Mouse (Mus musculus) kidney, embryonic 14.5 days (tissue): ENCODE measurements around the gene Tax1bp3. TPM values are rescaled to one million over a fixed set of nuclear protein-coding genes. Genes with fewer than 3 reads are reported as not detected.

Experiments used
- ATAC-seq: fragments of 200-750 bp; cut with Nextera tagmentation; 2 replicates; pipeline ENCODE4 v1.8.0; 2017; ENCODE audit warnings: moderate number of reproducible peaks, mild to moderate bottlenecking, moderate TSS enrichment, moderate library complexity; ENCODE audit not compliant: low FRiP score, low TSS enrichment
- H3K27ac ChIP-seq: fragments of 300-500 bp; sonication (generic); 2 replicates; pipeline ENCODE4 v1.5.1; 2014; ENCODE audit warnings: low read depth, mild to moderate bottlenecking, low read length, moderate library complexity, mixed read lengths
- H3K27me3 ChIP-seq: fragments of 300-500 bp; sonication (generic); 2 replicates; pipeline ENCODE4 v1.6.1; 2014; ENCODE audit warnings: mild to moderate bottlenecking, low read length; ENCODE audit not compliant: control insufficient read depth, insufficient read depth
- H3K36me3 ChIP-seq: fragments of 300-500 bp; sonication (generic); 2 replicates; pipeline ENCODE4 v1.6.1; 2014; ENCODE audit warnings: low read length, mixed read lengths; ENCODE audit not compliant: control insufficient read depth, insufficient read depth
- H3K4me1 ChIP-seq: fragments of 300-500 bp; sonication (generic); 2 replicates; pipeline ENCODE4 v1.6.1; 2014; ENCODE audit warnings: low read length, mixed read lengths; ENCODE audit not compliant: control insufficient read depth, insufficient read depth
- H3K4me2 ChIP-seq: fragments of 300-500 bp; sonication (generic); replicated peaks from 2 replicates; pipeline ENCODE4 v1.6.1; 2014; ENCODE audit warnings: low read depth, mild to moderate bottlenecking, low read length
- H3K4me3 ChIP-seq: fragments of 300-500 bp; sonication (generic); 2 replicates; pipeline ENCODE4 v1.5.1; 2014; ENCODE audit warnings: mild to moderate bottlenecking, low read length
- H3K9ac ChIP-seq: fragments of 300-500 bp; sonication (generic); 2 replicates; pipeline ENCODE4 v1.6.1; 2014; ENCODE audit warnings: low read depth, mild to moderate bottlenecking, low read length, moderate library complexity
- H3K9me3 ChIP-seq: fragments of 300-500 bp; sonication (generic); 2 replicates; pipeline ENCODE4 v1.6.1; 2016; ENCODE audit warnings: low read length; ENCODE audit not compliant: control insufficient read depth
- WGBS: fragments of 180-500 bp; shearing (Covaris S2); extraction: QIAGEN DNeasy Blood & Tissue Kit; methylation state at CpG from one replicate; pipeline ENCODE4 v1.1.7; 2014; 5-methylcytosine and 5-hydroxymethylcytosine counted together
- polyA plus RNA-seq: library from polyadenylated mRNA; unstranded; fragments of >200 nt; fragmentation: Nextera tagmentation; extraction: Ambion mirVana; gene quantifications from 2 replicates; pipeline ENCODE4 v1.2.1, GENCODE M21; 2014

Tax1bp3 gene
- polyA plus RNA-seq, 1 experiment from 2014 or later: 209 TPM

- Histone ChIP-seq H3K4me2 (no peak overlapping the region), H3K27ac (no peak overlapping the region), H3K4me3 (no peak overlapping the region), H3K36me3 (no peaks in the 10 kb centered on the region), H3K4me1 (no peaks in the 10 kb centered on the region), H3K9me3 (no peaks in the 10 kb centered on the region), H3K27me3 (no peaks in the 10 kb centered on the region), H3K9ac (no peak overlapping the region)
- 62% methylated on average over 11 of the region's 11 CpGs for WGBS
- ATAC-seq: no peak
These were observed 30.6 kb upstream of the Tax1bp3 start for GRCm38 (mm10) chr11:73146026-73146974.

- Histone ChIP-seq H3K4me2 (no peak overlapping the region), H3K9me3 (no peaks in the 10 kb centered on the region), H3K9ac (no peak overlapping the region), H3K4me1 (no peaks in the 10 kb centered on the region), H3K4me3 (no peak overlapping the region), H3K27me3 (no peaks in the 10 kb centered on the region), H3K27ac (no peak overlapping the region), H3K36me3 (no peaks in the 10 kb centered on the region)
- ATAC-seq: no peak
- 60% methylated on average over 7 of the region's 7 CpGs for WGBS
These were observed 29.9 kb upstream of the Tax1bp3 start for GRCm38 (mm10) chr11:73146975-73147365.

- ATAC-seq: no peak
- H3K27ac ChIP-seq: no peak overlapping the region
- no peak overlapping the region for H3K4me2 ChIP-seq
- no peaks in the 10 kb centered on the region for H3K4me1 ChIP-seq
- no peaks in the 10 kb centered on the region for H3K9me3 ChIP-seq
- H3K27me3 ChIP-seq: no peaks in the 10 kb centered on the region
- no peaks in the 10 kb centered on the region for H3K36me3 ChIP-seq
- no peak overlapping the region for H3K9ac ChIP-seq
- 85% methylated on average over 9 of the region's 9 CpGs for WGBS
- H3K4me3 ChIP-seq: no peak overlapping the region
These were observed 28.7 kb upstream of the Tax1bp3 start for GRCm38 (mm10) chr11:73148209-73148608.

- no peak overlapping the region for H3K9ac ChIP-seq
- ATAC-seq: no peak
- H3K4me1 ChIP-seq: no peaks in the 10 kb centered on the region
- no peak overlapping the region for H3K4me2 ChIP-seq
- H3K27me3 ChIP-seq: peaks cover 6% of the 10 kb centered on the region; the same call in 1 of the 2 replicates
- WGBS: 79% methylated on average over 6 of the region's 6 CpGs
- no peaks in the 10 kb centered on the region for H3K9me3 ChIP-seq
- no peaks in the 10 kb centered on the region for H3K36me3 ChIP-seq
- no peak overlapping the region for H3K4me3 ChIP-seq
- H3K27ac ChIP-seq: no peak overlapping the region
These were observed 21.8 kb upstream of the Tax1bp3 start for GRCm38 (mm10) chr11:73155071-73155470.

GRCm38 (mm10) chr11:73159957-73160810 lies 16.7 kb upstream of the Tax1bp3 start, which contains the start of gene P2rx5:
P2rx5 (plus strand) TSS chr11:73160421.
- peak; percentile 74 for ATAC-seq
- Histone ChIP-seq H3K27ac (no peak within 1 kb of the TSS), H3K9me3 (no peaks in the 10 kb centered on the region), H3K9ac (peak within 1 kb of the TSS; percentile 51), H3K4me3 (peak within 1 kb of the TSS; percentile 44), H3K4me1 (peaks cover 6% of the 10 kb centered on the region; the same call in 1 of the 2 replicates), H3K4me2 (peak within 1 kb of the TSS; percentile 89), H3K27me3 (peaks cover 11% of the 10 kb centered on the region), H3K36me3 (no peaks in the 10 kb centered on the region)
- WGBS: 2% methylated on average over 49 of the region's 49 CpGs

- Histone ChIP-seq H3K4me3 (peak overlapping the region; percentile 44), H3K9ac (no peak overlapping the region), H3K9me3 (no peaks in the 10 kb centered on the region), H3K36me3 (no peaks in the 10 kb centered on the region), H3K27me3 (peaks cover 11% of the 10 kb centered on the region), H3K4me1 (peaks cover 6% of the 10 kb centered on the region; the same call in 1 of the 2 replicates), H3K4me2 (peak overlapping the region; percentile 89), H3K27ac (no peak overlapping the region)
- peak; percentile 21; the same call in 1 of the 2 replicates for ATAC-seq
- 17% methylated on average over 6 of the region's 6 CpGs for WGBS
These were observed 16.1 kb upstream of the Tax1bp3 start for GRCm38 (mm10) chr11:73160811-73161200.

GRCm38 (mm10) chr11:73161616-73162015 lies 15.3 kb upstream of the Tax1bp3 start:
- no peaks in the 10 kb centered on the region for H3K9me3 ChIP-seq
- no peak overlapping the region for H3K27ac ChIP-seq
- no peaks in the 10 kb centered on the region for H3K36me3 ChIP-seq
- ATAC-seq: no peak
- H3K4me2 ChIP-seq: no peak overlapping the region
- peaks cover 11% of the 10 kb centered on the region for H3K27me3 ChIP-seq
- no peak overlapping the region for H3K9ac ChIP-seq
- WGBS: 87% methylated on average over 4 of the region's 4 CpGs
- peaks cover 6% of the 10 kb centered on the region; the same call in 1 of the 2 replicates for H3K4me1 ChIP-seq
- no peak overlapping the region for H3K4me3 ChIP-seq

- no peak for ATAC-seq
- Histone ChIP-seq H3K27me3 (peaks cover 11% of the 10 kb centered on the region), H3K9me3 (no peaks in the 10 kb centered on the region), H3K4me1 (peaks cover 6% of the 10 kb centered on the region; the same call in 1 of the 2 replicates), H3K4me2 (no peak overlapping the region), H3K4me3 (no peak overlapping the region), H3K27ac (no peak overlapping the region), H3K36me3 (no peaks in the 10 kb centered on the region), H3K9ac (no peak overlapping the region)
- WGBS: 49% methylated on average over 5 of the region's 5 CpGs
These were observed 14.6 kb upstream of the Tax1bp3 start for GRCm38 (mm10) chr11:73162284-73162683.
